Mouse (Mus musculus) heart, postnatal 0 days (tissue): ENCODE data around the gene Emid1.

Experiments
- CTCF ChIP-seq: IDR thresholded peaks from 2 replicates; pipeline ENCODE4 v1.5.1; 2016; ENCODE audit warnings: antibody characterized with exemption, control low read depth, low read depth
- EP300 ChIP-seq: IDR thresholded peaks from 2 replicates; pipeline ENCODE4 v1.6.1; 2016; ENCODE audit warnings: antibody characterized with exemption, low read depth

DNA sequence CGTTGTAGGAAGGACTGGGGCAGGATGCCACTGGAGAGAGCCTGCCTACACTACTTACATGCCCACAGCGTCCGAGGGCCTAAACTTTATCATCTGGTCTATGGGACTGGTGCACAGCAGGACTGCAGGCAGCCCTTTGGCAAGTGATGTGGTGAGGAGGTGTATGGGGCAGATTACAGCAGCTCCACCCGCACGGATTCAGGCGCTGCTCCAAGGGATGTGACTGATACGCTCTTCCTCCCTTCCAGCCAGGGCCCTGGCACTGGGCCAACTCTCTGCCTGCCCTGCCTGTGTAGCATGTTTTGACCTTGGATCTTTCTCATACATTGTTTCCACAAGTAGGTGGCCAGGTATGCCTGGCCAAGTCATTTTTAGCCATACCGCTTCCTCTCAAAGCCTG is 11.4 kb downstream of the Emid1 start:
- TF ChIP-seq CTCF, result no peak
- TF ChIP-seq EP300, result no peak
